In genomic region chr5:134519471-134519870, GRCm38 (mm10) we compare ENCODE assay signal across 30 mouse cellular contexts. TPM values are rescaled to one million over a fixed set of nuclear protein-coding genes. Genes with fewer than 3 reads are reported as not detected.
DNase-seq lines count a peak whose midpoint lies in the region; ATAC-seq and TF ChIP-seq lines count a peak whose summit lies in the region.
"Had no signal": no experiment of that assay in that cellular context is flagged by ENCODE, and none has a peak within 500 bp of the region (broad histone marks: within the 10 kb centered on the region; RNA-seq: fewer than 3 reads in every experiment).

No protein-coding gene starts in this region.

- no peak overlapping the region for H3K4me3 ChIP-seq in layer of hippocampus, adult 2 months
- no peak overlapping the region for H3K4me3 ChIP-seq in limb, embryonic 14.5 days (replicated peaks; ENCODE audit: low read length)
- no peak overlapping the region for H3K4me3 ChIP-seq in limb, embryonic 10.5 days
- no peak overlapping the region for H3K4me3 ChIP-seq in macrophage (ENCODE audit: inconsistent target)
- H3K4me3 ChIP-seq: embryonic facial prominence, embryonic 10.5 days; embryonic facial prominence, embryonic 12.5 days; forebrain, embryonic 10.5 days; forebrain, embryonic 12.5 days had no signal

- H3K36me3 ChIP-seq in limb, embryonic 14.5 days (ENCODE audit: control insufficient read depth, insufficient read depth, low read length) = peaks cover 78% of the 10 kb centered on the region
- H3K36me3 ChIP-seq in limb, embryonic 10.5 days = peaks cover 98% of the 10 kb centered on the region
- H3K36me3 ChIP-seq in macrophage (ENCODE audit: inconsistent target) = peaks cover 33% of the 10 kb centered on the region
- H3K36me3 ChIP-seq: G1E had no signal

- 0 out of 2 replicates have a peak overlapping the region, but pooled peaks have one; percentile 58 for H3K27ac ChIP-seq in layer of hippocampus, adult 2 months
- H3K27ac ChIP-seq in limb, embryonic 14.5 days (replicated peaks; ENCODE audit: low read depth, low read length) = no peak overlapping the region
- no peak overlapping the region for H3K27ac ChIP-seq in limb, embryonic 10.5 days
- H3K27ac ChIP-seq in macrophage = peak overlapping the region; percentile 75
- H3K27ac ChIP-seq: embryonic facial prominence, embryonic 10.5 days; embryonic facial prominence, embryonic 12.5 days; forebrain, embryonic 10.5 days; forebrain, embryonic 12.5 days had no signal

- H3K4me1 ChIP-seq in limb, embryonic 14.5 days (ENCODE audit: control insufficient read depth, insufficient read depth, low read length) = no peaks in the 10 kb centered on the region
- H3K4me1 ChIP-seq in limb, embryonic 10.5 days = no peaks in the 10 kb centered on the region
- H3K4me1 ChIP-seq: embryonic facial prominence, embryonic 10.5 days; embryonic facial prominence, embryonic 12.5 days; forebrain, embryonic 10.5 days; forebrain, embryonic 12.5 days had no signal

- WGBS in limb, embryonic 14.5 days = 70% methylated on average over 5 of the region's 5 CpGs
- 95% methylated on average over 5 of the region's 5 CpGs for whole genome bisulfite sequencing in limb, embryonic 10.5 days
- 95% methylated on average over 5 of the region's 5 CpGs for WGBS in macrophage (ENCODE audit: missing documents)

- no peak for DNase-seq in layer of hippocampus, adult 2 months (ENCODE audit: low spot score in 2 of 2)
- DNase-seq in layer of hippocampus, adult 9-10 months (ENCODE audit: low spot score) = no peak
- peak; percentile 26 for DNase-seq in limb, embryonic 14.5 days (ENCODE audit: low spot score)
- no peak for DNase-seq in limb, embryonic 10.5 days (ENCODE audit: low spot score)
- DNase-seq in fat pad, adult 2 months (ENCODE audit: extremely low read depth, low read depth, low spot score) = peak; percentile 52
- DNase-seq in gastrocnemius, postnatal 25 days = no peak
- DNase-seq in heart, postnatal 14 days = no peak
- DNase-seq: adrenal gland, postnatal 10 days; adrenal gland, postnatal 25 days; B cell, adult 2 months; cerebellum, adult 11 months; cerebellum, adult 18-20 months; cerebellum, adult 8-10 months; cerebellum, adult 9-11 months; cerebellum, postnatal 14 days; cerebellum, postnatal 36 days had no signal

- peaks cover 10% of the 10 kb centered on the region; the same call in 1 of the 2 replicates for H3K79me2 ChIP-seq in macrophage (ENCODE audit: inconsistent target)

- no peak overlapping the region for H3K4me2 ChIP-seq in limb, embryonic 14.5 days (replicated peaks; ENCODE audit: low read depth, low read length, severe bottlenecking)
- H3K4me2 ChIP-seq: embryonic facial prominence, embryonic 12.5 days; forebrain, embryonic 12.5 days had no signal

- no peaks in the 10 kb centered on the region for H3K27me3 ChIP-seq in limb, embryonic 14.5 days (ENCODE audit: control insufficient read depth, insufficient read depth, low read length)
- H3K27me3 ChIP-seq in limb, embryonic 10.5 days (ENCODE audit: low read depth, poor library complexity, severe bottlenecking) = no peaks in the 10 kb centered on the region
- H3K27me3 ChIP-seq: CH12.LX; embryonic facial prominence, embryonic 12.5 days; forebrain, embryonic 12.5 days; Patski had no signal

- no peak for TF ChIP-seq CTCF in layer of hippocampus, adult 2 months (conservative IDR thresholded peaks at IDR 0.05)

- intact Hi-C loops in heart, postnatal 14 days (cut with DNase I) = no loop called here

- no peak for ATAC-seq in limb, embryonic 14.5 days (ENCODE audit: low FRiP score, low read depth)
- ATAC-seq: activated CD4-positive, CD25-positive, alpha-beta regulatory T cell, adult 4 months; CD4-positive, CD25-positive, alpha-beta regulatory T cell, adult 4 months; forebrain, embryonic 14.5 days; forebrain, embryonic 16.5 days; Patski had no signal

- no peaks in the 10 kb centered on the region for H3K9me3 ChIP-seq in limb, embryonic 14.5 days (ENCODE audit: control insufficient read depth, low read length)
- no peaks in the 10 kb centered on the region; the same call in 1 of the 2 replicates for H3K9me3 ChIP-seq in limb, embryonic 10.5 days (replicated peaks)
- H3K9me3 ChIP-seq: forebrain, embryonic 12.5 days; G1E had no signal

- no peak for TF ChIP-seq POLR2A in limb, embryonic 14.5 days (IDR thresholded peaks at IDR 0.05; ENCODE audit: borderline replicate concordance, extremely low read depth, insufficient read depth, insufficient read length)

- H3K9ac ChIP-seq in limb, embryonic 14.5 days (ENCODE audit: low read depth, low read length, severe bottlenecking) = no peak overlapping the region
- H3K9ac ChIP-seq: embryonic facial prominence, embryonic 12.5 days; forebrain, embryonic 12.5 days had no signal

RNA-seq across cellular contexts. Expression of gene Clip2, which starts 32.8 kb away (rescaled TPM):
- 10 to 100 TPM; 90.0 to 99.3 TPM for total RNA-seq in layer of hippocampus, adult 2 months (2021)
- 25.5 and 30.0 TPM in 2 replicates for polyA plus RNA-seq in limb, embryonic 14.5 days (2012; rRNA removed)
- polyA plus RNA-seq in limb, embryonic 14.5 days (2014; fragmentation: Nextera tagmentation; extraction: Ambion mirVana) = 4.7 and 4.9 TPM in 2 replicates
- 5.9 and 7.1 TPM in 2 replicates for polyA plus RNA-seq in limb, embryonic 10.5 days (2016; fragmentation: Nextera tagmentation; extraction: Ambion mirVana)
- 10 to 100 TPM; 11.8 to 85.0 (median 49.1) TPM for total RNA-seq in macrophage (2018; cell fraction: chromatin; rRNA removed)
- total RNA-seq in macrophage (2018; cell fraction: cytosol; rRNA removed) = 10 to 100 TPM; 12.8 to 32.5 (median 20.5) TPM
- 10 to 100 TPM; 18.9 to 60.9 (median 39.2) TPM for total RNA-seq in macrophage (2018; cell fraction: nucleus; rRNA removed)
- polyA plus RNA-seq in macrophage (2018) = 12.7 to 25.8 TPM (median 14.6 TPM) in 3 replicates
- 1 to 10 TPM; 3.6 to 4.0 TPM for total RNA-seq in gastrocnemius, postnatal 25 days (2021)
- 10 to 100 TPM; 10.2 to 10.3 TPM for total RNA-seq in heart, postnatal 14 days (2021)

RNA-seq across cellular contexts. Expression of gene Syna, which starts 40.5 kb away (rescaled TPM):
- 1 to 10 TPM; 5.4 to 6.8 TPM for total RNA-seq in layer of hippocampus, adult 2 months (2021)
- polyA plus RNA-seq in limb, embryonic 14.5 days (2012; rRNA removed) = 0.38 and 0.54 TPM in 2 replicates
- 0.21 TPM in 1 of 2 replicates, not detected in the other for polyA plus RNA-seq in limb, embryonic 14.5 days (2014; fragmentation: Nextera tagmentation; extraction: Ambion mirVana)
- 0.06 and 0.08 TPM in 2 replicates for polyA plus RNA-seq in limb, embryonic 10.5 days (2016; fragmentation: Nextera tagmentation; extraction: Ambion mirVana)
- not detected for total RNA-seq in macrophage (2018; cell fraction: chromatin; rRNA removed)
- total RNA-seq in macrophage (2018; cell fraction: cytosol; rRNA removed) = under 1 TPM in 2 of 26 experiments, not detected in 24; 0.05 to 0.06 TPM
- total RNA-seq in macrophage (2018; cell fraction: nucleus; rRNA removed) = not detected
- not detected in 3 replicates for polyA plus RNA-seq in macrophage (2018)
- not detected for total RNA-seq in gastrocnemius, postnatal 25 days (2021)
- total RNA-seq in heart, postnatal 14 days (2021) = not detected
- total RNA-seq: adrenal gland, adult 18-20 months; adrenal gland, postnatal 10 days; adrenal gland, postnatal 25 days; common myeloid progenitor, adult 5-6 weeks had no signal
- polyA plus RNA-seq: embryonic facial prominence, embryonic 10.5 days; forebrain, embryonic 10.5 days; G1E had no signal

Comparison
In these comparisons a context has a peak if more than half of its experiments do, and no peak if none do; other contexts are left out.
1. DNase-seq: peak in limb, embryonic 14.5 days (single experiment) and fat pad, adult 2 months (single experiment); none in layer of hippocampus, adult 2 months (0 of 2), layer of hippocampus, adult 9-10 months (single experiment), limb, embryonic 10.5 days (single experiment), gastrocnemius, postnatal 25 days (single experiment) and heart, postnatal 14 days (0 of 2).
2. H3K27ac ChIP-seq: peak in layer of hippocampus, adult 2 months (single experiment) and macrophage (single experiment); none in limb, embryonic 14.5 days (single experiment) and limb, embryonic 10.5 days (single experiment).
3. RNA of gene Clip2, which starts 32.8 kb away (total RNA-seq): 90.0 to 99.3 TPM in layer of hippocampus, adult 2 months; 10.2 to 10.3 TPM in heart, postnatal 14 days and 3.6 to 4.0 TPM in gastrocnemius, postnatal 25 days; every median in the first group is over 4 times any median in the second.
4. RNA of gene Syna, which starts 40.5 kb away (total RNA-seq): 5.4 to 6.8 TPM in layer of hippocampus, adult 2 months; not detected in gastrocnemius, postnatal 25 days and not detected in heart, postnatal 14 days; every median in the first group is over 4 times any median in the second.